Mouse (Mus musculus): ENCODE results near the gene Myo15b.

Gene Myo15b

GRCm38 (mm10) chr11:115902831-115903230 lies 44.6 kb downstream of the Myo15b start:
- no peak for DNase-seq (ENCODE audit: low read depth, low spot score)

GRCm38 (mm10) chr11:115903384-115904230 lies 45.4 kb downstream of the Myo15b start:
- DNase-seq (ENCODE audit: low read depth, low spot score), result no peak

GRCm38 (mm10) chr11:115904231-115904955 lies 46.2 kb downstream of the Myo15b start:
- DNase-seq (ENCODE audit: low read depth, low spot score), result no peak

DNA sequence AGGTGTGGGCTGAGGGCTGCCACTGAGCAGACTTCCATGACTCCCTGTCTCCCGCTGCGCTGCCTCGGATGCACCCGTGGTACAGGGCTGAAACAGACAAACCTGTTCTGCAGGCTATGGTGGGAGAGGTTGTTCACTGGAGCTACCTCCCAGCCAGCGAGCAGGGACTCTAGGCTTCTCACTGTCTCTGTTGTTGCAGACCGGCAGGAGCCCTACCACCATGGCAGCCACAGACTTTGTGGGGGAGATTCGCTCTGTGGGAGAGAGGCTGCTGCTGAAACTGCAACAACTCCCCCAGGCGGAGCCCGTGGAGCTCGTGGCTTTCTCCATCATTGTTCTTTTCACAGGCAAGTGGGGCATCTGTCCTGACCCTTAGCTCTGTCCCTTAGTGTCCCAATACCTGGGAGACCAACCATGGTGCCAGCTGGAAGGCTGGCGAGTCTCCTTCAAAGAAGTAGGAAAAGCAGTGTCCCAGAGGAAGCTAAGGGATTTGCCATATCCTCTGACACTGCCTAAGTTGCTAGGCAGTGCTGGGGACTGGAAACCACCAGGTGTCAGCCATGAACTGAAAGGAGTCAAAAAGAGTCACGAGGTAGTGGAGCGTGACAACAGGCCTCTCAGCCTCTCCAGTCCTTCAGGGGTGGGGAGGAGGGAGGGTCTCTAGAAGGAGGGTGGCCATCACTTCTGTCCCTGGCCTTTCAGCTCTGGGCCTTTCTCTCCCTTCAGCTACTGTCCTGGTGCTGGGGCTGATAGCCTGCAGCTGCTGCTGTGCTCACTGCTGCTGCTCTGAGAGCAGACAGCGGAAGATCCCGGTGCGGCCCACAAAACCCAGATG lies 47.0 kb downstream of the Myo15b start:
- DNase-seq (ENCODE audit: low read depth, low spot score), result peak; percentile 29

- DNase-seq (ENCODE audit: low read depth, low spot score), result no peak
Measured at GRCm38 (mm10) chr11:115906116-115906515, 47.9 kb downstream of the Myo15b start.

- no peak for DNase-seq (ENCODE audit: low read depth, low spot score)
Measured at GRCm38 (mm10) chr11:115906521-115906920, 48.3 kb downstream of the Myo15b start.

GRCm38 (mm10) chr11:115911134-115911561 lies 52.9 kb downstream of the Myo15b start:
- no peak for DNase-seq (ENCODE audit: low read depth, low spot score)

DNA sequence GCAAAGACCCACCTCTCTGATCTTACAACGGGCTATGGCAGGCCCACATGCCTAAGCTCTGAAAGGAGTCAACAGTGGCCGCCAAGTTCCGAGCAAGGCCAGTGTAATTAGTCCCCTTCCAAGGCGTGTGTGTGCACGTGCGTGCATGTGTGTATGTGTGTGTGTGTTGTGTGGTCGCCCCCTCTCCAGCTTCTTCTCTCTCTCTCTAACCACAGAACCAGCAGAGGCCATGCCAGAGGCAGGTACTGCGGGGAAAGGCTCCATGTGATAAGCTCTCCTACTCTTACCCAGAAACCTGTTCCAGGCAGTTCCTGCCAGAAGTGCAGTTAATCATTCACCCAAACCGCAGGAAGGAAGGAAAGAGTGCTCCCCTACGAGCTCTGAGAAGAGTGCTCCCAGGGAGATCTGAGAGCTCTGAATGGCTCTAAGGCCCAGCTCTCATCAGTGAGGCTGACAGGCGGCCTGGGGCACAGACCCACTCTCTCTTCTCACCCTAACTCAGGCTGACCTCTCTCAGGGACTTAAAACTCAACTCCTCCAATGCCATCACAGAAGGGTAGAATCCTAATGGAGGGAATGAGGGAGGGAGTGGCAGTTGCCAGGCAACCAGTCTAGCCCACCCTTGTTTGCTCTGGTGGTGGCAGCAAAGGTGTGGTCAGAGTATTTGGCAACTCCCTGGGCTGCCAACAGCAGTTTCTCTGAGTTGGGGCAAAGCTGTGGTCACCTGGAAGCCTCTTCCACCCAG lies 53.6 kb downstream of the Myo15b start, which contains the start of gene Smim6:
Gene Smim6, plus strand, starts transcription at position 386 of the 745 bp plus-strand sequence.
- peak; percentile 34 for DNase-seq (ENCODE audit: low read depth, low spot score)

DNA sequence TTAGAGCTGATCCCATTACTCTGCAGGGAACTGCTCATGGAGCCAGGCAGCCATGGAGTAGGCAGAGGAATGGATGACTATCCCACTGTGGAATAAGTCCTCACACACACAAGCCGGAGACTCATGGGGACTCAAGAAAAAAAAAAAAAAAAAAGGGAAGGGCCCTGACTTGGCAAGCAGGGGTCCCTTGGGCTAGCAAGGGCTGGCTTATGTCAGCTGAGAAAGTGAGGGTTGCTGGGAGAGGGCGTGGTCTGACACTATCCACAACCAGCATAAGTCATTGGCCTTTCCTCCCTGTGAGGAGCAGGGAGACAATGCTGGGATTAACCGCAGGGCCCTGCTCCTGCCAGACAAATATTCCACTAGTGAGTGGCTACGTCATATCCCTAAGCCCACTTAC lies 58.4 kb downstream of the Myo15b start:
- peak; percentile 48 for DNase-seq (ENCODE audit: low read depth, low spot score)

DNA sequence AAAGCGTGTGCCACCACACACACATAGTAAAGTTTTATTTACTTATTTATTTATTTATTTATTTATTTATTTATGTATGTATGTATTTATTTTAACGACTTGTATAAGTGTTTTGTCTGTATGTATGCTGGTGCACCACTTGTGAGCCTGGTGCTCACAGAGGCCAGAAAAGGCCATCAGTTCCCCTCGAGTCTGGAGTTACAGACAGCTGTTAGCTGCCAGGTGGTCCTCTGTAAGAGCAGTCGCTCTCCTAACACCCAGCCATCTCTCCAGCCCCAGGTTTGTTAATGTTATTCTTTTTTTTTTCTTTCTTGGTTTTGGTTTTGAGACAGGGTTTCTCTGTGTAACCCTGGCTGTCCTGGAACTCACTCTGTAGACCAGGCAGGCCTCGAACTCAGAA lies 60.4 kb downstream of the Myo15b start:
- no peak for DNase-seq (ENCODE audit: low read depth, low spot score)

- DNase-seq (ENCODE audit: low read depth, low spot score), result no peak
Measured at GRCm38 (mm10) chr11:115919073-115919472, 60.9 kb downstream of the Myo15b start.

- DNase-seq (ENCODE audit: low read depth, low spot score), result peak; percentile 81
Measured at GRCm38 (mm10) chr11:115920110-115920818, 62.1 kb downstream of the Myo15b start.

DNA sequence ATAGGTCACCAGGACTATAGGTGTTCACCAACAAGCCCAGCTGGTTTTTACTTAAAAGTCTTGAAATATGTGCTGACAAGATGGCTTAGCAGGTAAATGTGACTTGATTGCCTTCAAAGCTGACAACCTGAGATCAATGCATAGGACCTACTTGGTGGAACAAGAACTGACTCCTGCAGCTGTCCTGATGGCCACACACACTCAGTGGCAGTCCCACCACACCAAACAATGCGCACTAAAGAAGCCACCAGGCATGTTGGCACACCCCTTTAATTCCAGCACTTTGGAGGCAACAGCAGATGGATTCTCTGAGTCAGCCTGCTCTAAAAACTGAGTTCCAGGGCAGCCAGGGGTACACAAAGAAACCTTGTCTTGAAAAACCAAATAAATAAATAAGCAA lies 63.8 kb downstream of the Myo15b start:
- DNase-seq (ENCODE audit: low read depth, low spot score), result no peak

- DNase-seq (ENCODE audit: low read depth, low spot score), result no peak
Measured at GRCm38 (mm10) chr11:115929031-115929430, 70.8 kb downstream of the Myo15b start.

GRCm38 (mm10) chr11:115929818-115930217 lies 71.6 kb downstream of the Myo15b start:
- no peak for DNase-seq (ENCODE audit: low read depth, low spot score)

- DNase-seq (ENCODE audit: low read depth, low spot score), result no peak
Measured at GRCm38 (mm10) chr11:115931235-115931634, 73.0 kb downstream of the Myo15b start.

DNA sequence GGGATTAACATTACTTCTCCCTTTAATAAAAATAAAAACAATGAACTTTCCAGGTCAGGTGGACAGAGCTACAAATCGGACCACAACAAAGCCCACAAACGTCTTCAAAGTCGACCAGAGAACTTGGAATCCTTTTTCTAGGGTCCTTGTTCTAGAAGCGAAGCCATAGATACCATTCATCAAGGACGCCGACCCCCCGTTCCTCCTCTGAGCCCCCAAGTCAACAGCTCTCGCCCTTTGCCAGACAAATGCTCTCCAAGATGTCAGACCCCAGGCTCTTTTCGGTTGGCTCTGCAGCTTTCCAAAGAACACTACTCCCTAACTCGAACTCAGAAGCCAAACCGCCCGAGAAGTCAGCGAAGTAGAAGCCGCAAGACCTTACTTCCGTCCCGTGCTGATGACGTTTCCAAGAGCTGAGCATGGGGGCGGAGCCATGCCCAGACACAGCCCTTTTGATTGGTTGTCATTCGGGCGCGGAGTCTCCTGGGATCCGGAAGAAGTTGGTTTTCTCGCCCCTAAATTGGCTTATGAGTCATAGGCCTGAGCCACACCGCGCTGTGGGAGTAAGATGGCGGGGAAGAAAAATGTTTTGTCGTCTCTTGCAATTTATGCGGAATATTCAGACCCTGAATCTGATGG lies 75.0 kb downstream of the Myo15b start, which contains the start of the genes Sap30bp and Recql5:
Gene Sap30bp, plus strand, starts transcription at position 175 of the 639 bp plus-strand sequence.
Gene Recql5, minus strand, starts transcription at position 370 of the 639 bp plus-strand sequence.
- DNase-seq (ENCODE audit: low read depth, low spot score), result peak; percentile 99

GRCm38 (mm10) chr11:115933747-115934110 lies 75.5 kb downstream of the Myo15b start:
- no peak for DNase-seq (ENCODE audit: low read depth, low spot score)

- peak; percentile 71 for DNase-seq (ENCODE audit: low read depth, low spot score)
Measured at GRCm38 (mm10) chr11:115939690-115940329, 81.6 kb downstream of the Myo15b start.

All from R1 (cell line).